In the genomic region with DNA sequence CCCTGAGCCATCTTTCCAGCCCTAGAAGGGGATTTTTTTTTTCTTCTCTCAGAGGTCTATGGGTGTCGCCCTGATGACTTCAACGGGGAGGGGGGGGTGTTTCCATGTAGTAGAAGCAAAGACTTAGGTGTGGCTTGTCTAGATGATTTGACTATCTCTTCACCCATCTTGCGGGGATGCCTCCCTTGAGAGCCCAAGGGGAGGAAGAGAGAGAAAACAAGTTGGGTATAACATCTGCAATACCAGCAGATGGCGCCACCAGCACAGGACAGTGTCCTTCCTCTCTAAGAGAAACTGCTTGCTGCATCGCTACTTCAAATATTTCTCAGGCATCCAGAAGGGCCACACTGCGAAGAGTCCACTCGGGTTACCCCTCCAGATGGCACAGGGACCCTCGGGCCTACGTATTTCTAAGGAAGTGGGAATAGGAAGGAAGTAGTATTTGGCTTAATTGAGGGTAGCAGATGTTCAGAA, we compare ENCODE assay signal across 8 mouse cellular contexts. TPM values are rescaled to one million over a fixed set of nuclear protein-coding genes. Genes with fewer than 3 reads are reported as not detected.
A peak's percentile ranks its signal among the peaks of the same experiment; 100 is the strongest.
DNase-seq lines count a peak whose midpoint lies in the region; ATAC-seq and TF ChIP-seq lines count a peak whose summit lies in the region.

No protein-coding gene starts in this region.

- no peak overlapping the region for H3K27ac ChIP-seq in embryonic facial prominence, embryonic 11.5 days (replicated peaks; ENCODE audit: low read depth, low read length)
- H3K27ac ChIP-seq in limb, embryonic 14.5 days (replicated peaks; ENCODE audit: low read depth, low read length) = no peak overlapping the region
- H3K27ac ChIP-seq in midbrain, postnatal 0 days (ENCODE audit: low read depth, low read length) = no peak overlapping the region

- ATAC-seq in embryonic facial prominence, embryonic 11.5 days (replicated peaks; ENCODE audit: insufficient number of reproducible peaks, low FRiP score, low TSS enrichment, low read depth) = 0 out of 2 replicates have a peak, but pooled peaks have one; percentile 64
- ATAC-seq in limb, embryonic 14.5 days (ENCODE audit: low FRiP score, low read depth) = peak; percentile 64; the same call in 1 of the 2 replicates
- no peak for ATAC-seq in midbrain, postnatal 0 days (ENCODE audit: low FRiP score)

- peak; percentile 92 for TF ChIP-seq CTCF in midbrain, postnatal 0 days (IDR thresholded peaks at IDR 0.05)

- no peaks in the 10 kb centered on the region for H3K9me3 ChIP-seq in embryonic facial prominence, embryonic 11.5 days (replicated peaks; ENCODE audit: control insufficient read depth, low read length)
- no peaks in the 10 kb centered on the region for H3K9me3 ChIP-seq in limb, embryonic 14.5 days (ENCODE audit: control insufficient read depth, low read length)
- H3K9me3 ChIP-seq in midbrain, postnatal 0 days (ENCODE audit: low read length) = no peaks in the 10 kb centered on the region

- peaks cover 3% of the 10 kb centered on the region for H3K4me1 ChIP-seq in embryonic facial prominence, embryonic 11.5 days (ENCODE audit: control insufficient read depth, insufficient read depth, low read length)
- H3K4me1 ChIP-seq in limb, embryonic 14.5 days (ENCODE audit: control insufficient read depth, insufficient read depth, low read length) = peaks cover 10% of the 10 kb centered on the region
- H3K4me1 ChIP-seq in midbrain, postnatal 0 days (ENCODE audit: insufficient read depth, low read length) = no peaks in the 10 kb centered on the region; the same call in 1 of the 2 replicates

- H3K27me3 ChIP-seq in embryonic facial prominence, embryonic 11.5 days (ENCODE audit: control insufficient read depth, insufficient read depth, low read length) = no peaks in the 10 kb centered on the region
- no peaks in the 10 kb centered on the region for H3K27me3 ChIP-seq in limb, embryonic 14.5 days (ENCODE audit: control insufficient read depth, insufficient read depth, low read length)
- no peaks in the 10 kb centered on the region for H3K27me3 ChIP-seq in midbrain, postnatal 0 days (ENCODE audit: insufficient read depth, low read length)

- WGBS in embryonic facial prominence, embryonic 11.5 days = 2% methylated on average over 9 of the region's 9 CpGs
- 2% methylated on average over 9 of the region's 9 CpGs for WGBS in limb, embryonic 14.5 days
- WGBS in midbrain, postnatal 0 days = 4% methylated on average over 9 of the region's 9 CpGs

- H3K36me3 ChIP-seq in embryonic facial prominence, embryonic 11.5 days (replicated peaks; ENCODE audit: control insufficient read depth, insufficient read depth, low read depth, low read length) = no peaks in the 10 kb centered on the region
- H3K36me3 ChIP-seq in limb, embryonic 14.5 days (ENCODE audit: control insufficient read depth, insufficient read depth, low read length) = no peaks in the 10 kb centered on the region
- H3K36me3 ChIP-seq in midbrain, postnatal 0 days (ENCODE audit: insufficient read depth, low read length) = no peaks in the 10 kb centered on the region

- no peak overlapping the region for H3K4me2 ChIP-seq in embryonic facial prominence, embryonic 11.5 days (ENCODE audit: low read depth, low read length)
- no peak overlapping the region; the same call in 1 of the 2 replicates for H3K4me2 ChIP-seq in limb, embryonic 14.5 days (replicated peaks; ENCODE audit: low read depth, low read length, severe bottlenecking)
- peak overlapping the region; percentile 18; the same call in 1 of the 2 replicates for H3K4me2 ChIP-seq in midbrain, postnatal 0 days (ENCODE audit: low read depth, low read length, poor library complexity, severe bottlenecking)

- H3K4me3 ChIP-seq in embryonic facial prominence, embryonic 11.5 days (ENCODE audit: low read depth, low read length) = no peak overlapping the region
- H3K4me3 ChIP-seq in limb, embryonic 14.5 days (replicated peaks; ENCODE audit: low read length) = no peak overlapping the region
- no peak overlapping the region for H3K4me3 ChIP-seq in midbrain, postnatal 0 days (ENCODE audit: low read depth, low read length)

- no peak overlapping the region for H3K9ac ChIP-seq in embryonic facial prominence, embryonic 11.5 days (replicated peaks; ENCODE audit: low read length)
- H3K9ac ChIP-seq in limb, embryonic 14.5 days (ENCODE audit: low read depth, low read length, severe bottlenecking) = no peak overlapping the region
- no peak overlapping the region for H3K9ac ChIP-seq in midbrain, postnatal 0 days (replicated peaks; ENCODE audit: low read length, poor library complexity, severe bottlenecking)

- DNase-seq in 416B (ENCODE audit: low read depth) = peak; percentile 94
- DNase-seq in adrenal gland, postnatal 25 days = peak; percentile 89
- peak; percentile 89 for DNase-seq in embryonic facial prominence, embryonic 11.5 days (ENCODE audit: low spot score)
- peak; percentile 89 to 95 for DNase-seq in heart, adult 18-20 months
- peak; percentile 84 for DNase-seq in kidney, adult 9 months
- DNase-seq in limb, embryonic 14.5 days (ENCODE audit: low spot score) = peak; percentile 89
- peak; percentile 90 for DNase-seq in midbrain, postnatal 0 days (ENCODE audit: low spot score)
- DNase-seq in spleen, postnatal 14 days (ENCODE audit: low spot score in 2 of 2) = peak; percentile 69 to 83

- TF ChIP-seq POLR2A in limb, embryonic 14.5 days (IDR thresholded peaks at IDR 0.05; ENCODE audit: borderline replicate concordance, extremely low read depth, insufficient read depth, insufficient read length) = no peak

RNA-seq across cellular contexts. Expression of gene Smbd1, which starts 2.6 kb away (rescaled TPM):
- not detected in 2 replicates for total RNA-seq in adrenal gland, postnatal 25 days (2021)
- polyA plus RNA-seq in embryonic facial prominence, embryonic 11.5 days (2014; fragmentation: Nextera tagmentation; extraction: Ambion mirVana) = not detected in 2 replicates
- not detected for total RNA-seq in heart, adult 18-20 months (2021)
- polyA plus RNA-seq in limb, embryonic 14.5 days (2012; rRNA removed) = not detected in 2 replicates
- polyA plus RNA-seq in limb, embryonic 14.5 days (2014; fragmentation: Nextera tagmentation; extraction: Ambion mirVana) = not detected in 2 replicates
- not detected in 2 replicates for total RNA-seq in midbrain, postnatal 0 days (2014; rRNA removed)
- polyA plus RNA-seq in midbrain, postnatal 0 days (2015; fragmentation: Nextera tagmentation; extraction: Ambion mirVana) = not detected in 2 replicates

RNA-seq across cellular contexts. Expression of gene Muc20, which starts 15.7 kb away (rescaled TPM):
- 0.12 TPM in 1 of 2 replicates, not detected in the other for total RNA-seq in adrenal gland, postnatal 25 days (2021)
- polyA plus RNA-seq in embryonic facial prominence, embryonic 11.5 days (2014; fragmentation: Nextera tagmentation; extraction: Ambion mirVana) = not detected in 2 replicates
- under 1 TPM; 0.30 to 0.44 TPM for total RNA-seq in heart, adult 18-20 months (2021)
- 0.11 and 0.18 TPM in 2 replicates for polyA plus RNA-seq in limb, embryonic 14.5 days (2012; rRNA removed)
- 0.12 and 0.14 TPM in 2 replicates for polyA plus RNA-seq in limb, embryonic 14.5 days (2014; fragmentation: Nextera tagmentation; extraction: Ambion mirVana)
- total RNA-seq in midbrain, postnatal 0 days (2014; rRNA removed) = 0.09 and 0.22 TPM in 2 replicates
- polyA plus RNA-seq in midbrain, postnatal 0 days (2015; fragmentation: Nextera tagmentation; extraction: Ambion mirVana) = 0.07 TPM in 1 of 2 replicates, not detected in the other
